In genomic region chr11:85695614-85696263, GRCm38 (mm10) we compare ENCODE assay signal across 10 mouse cellular contexts.
A peak's percentile ranks its signal among the peaks of the same experiment; 100 is the strongest.
DNase-seq lines count a peak whose midpoint lies in the region; ATAC-seq and TF ChIP-seq lines count a peak whose summit lies in the region.
"Had no signal": no experiment of that assay in that cellular context is flagged by ENCODE, and none has a peak within 500 bp of the region (broad histone marks: within the 10 kb centered on the region; RNA-seq: fewer than 3 reads in every experiment).

No protein-coding gene starts in this region.

- in situ Hi-C loops in Patski (cut with MboI; ENCODE audit: low pct_unique_long_range_greater_than_20kb): no loop called here

- ATAC-seq in Patski: no peak
- ATAC-seq in kidney, embryonic 16.5 days (ENCODE audit: low FRiP score, low TSS enrichment): no peak
- peak; percentile 61 for ATAC-seq in liver, embryonic 15.5 days (ENCODE audit: insufficient read depth)
- no peak for ATAC-seq in midbrain, embryonic 14.5 days (ENCODE audit: low FRiP score, low TSS enrichment)

- no peak for TF ChIP-seq CTCF in Patski (IDR thresholded peaks at IDR 0.05)

- 48% methylated on average over 16 of the region's 16 CpGs for WGBS in heart, embryonic 10.5 days
- WGBS in kidney, embryonic 16.5 days: 57% methylated on average over 16 of the region's 16 CpGs
- WGBS in liver, embryonic 15.5 days (ENCODE audit: insufficient replicate concordance): 71% methylated on average over 16 of the region's 16 CpGs
- WGBS in midbrain, embryonic 14.5 days: 71% methylated on average over 16 of the region's 16 CpGs

- peak overlapping the region; percentile 19; the same call in 1 of the 2 replicates for H3K4me3 ChIP-seq in heart, embryonic 10.5 days
- no peak overlapping the region for H3K4me3 ChIP-seq in kidney, embryonic 16.5 days (ENCODE audit: low read length)
- H3K4me3 ChIP-seq in liver, embryonic 15.5 days (replicated peaks): no peak overlapping the region
- no peak overlapping the region for H3K4me3 ChIP-seq in midbrain, embryonic 14.5 days (replicated peaks; ENCODE audit: low read depth, low read length)
- H3K4me3 ChIP-seq: midbrain, embryonic 12.5 days had no signal

- H3K4me1 ChIP-seq in heart, embryonic 10.5 days: peaks cover 65% of the 10 kb centered on the region
- peaks cover 68% of the 10 kb centered on the region for H3K4me1 ChIP-seq in kidney, embryonic 16.5 days (ENCODE audit: insufficient read depth, low read length)
- peaks cover 15% of the 10 kb centered on the region; the same call in 1 of the 2 replicates for H3K4me1 ChIP-seq in liver, embryonic 15.5 days (replicated peaks)
- H3K4me1 ChIP-seq in midbrain, embryonic 14.5 days (ENCODE audit: control insufficient read depth, insufficient read depth, low read length): 0 out of 2 replicates have a peak, but pooled peaks cover 5% of the 10 kb centered on the region

- H3K27me3 ChIP-seq in heart, embryonic 10.5 days (ENCODE audit: insufficient read depth, poor library complexity, severe bottlenecking): 0 out of 2 replicates have a peak, but pooled peaks cover 4% of the 10 kb centered on the region
- no peaks in the 10 kb centered on the region for H3K27me3 ChIP-seq in Patski
- H3K27me3 ChIP-seq in kidney, embryonic 16.5 days (ENCODE audit: insufficient read depth, low read length): peaks cover 14% of the 10 kb centered on the region; the same call in 1 of the 2 replicates
- H3K27me3 ChIP-seq in liver, embryonic 15.5 days: peaks cover 4% of the 10 kb centered on the region; the same call in 1 of the 2 replicates
- H3K27me3 ChIP-seq in midbrain, embryonic 14.5 days (ENCODE audit: control insufficient read depth, insufficient read depth, low read length): no peaks in the 10 kb centered on the region

- H3K9me3 ChIP-seq in heart, embryonic 10.5 days: no peaks in the 10 kb centered on the region
- no peaks in the 10 kb centered on the region for H3K9me3 ChIP-seq in kidney, embryonic 16.5 days (ENCODE audit: low read length)
- no peaks in the 10 kb centered on the region for H3K9me3 ChIP-seq in liver, embryonic 15.5 days (replicated peaks)
- no peaks in the 10 kb centered on the region for H3K9me3 ChIP-seq in midbrain, embryonic 14.5 days (ENCODE audit: control insufficient read depth, low read length)
- H3K9me3 ChIP-seq: midbrain, embryonic 12.5 days had no signal

- H3K9ac ChIP-seq in kidney, embryonic 16.5 days (replicated peaks; ENCODE audit: low read length): no peak overlapping the region
- no peak overlapping the region for H3K9ac ChIP-seq in liver, embryonic 15.5 days
- no peak overlapping the region for H3K9ac ChIP-seq in midbrain, embryonic 14.5 days (replicated peaks; ENCODE audit: low read length)
- H3K9ac ChIP-seq: midbrain, embryonic 12.5 days had no signal

- DNase-seq in heart, embryonic 10.5 days (ENCODE audit: low spot score): no peak
- DNase-seq in heart, postnatal 4 days: no peak
- peak; percentile 13 for DNase-seq in Patski (ENCODE audit: low read depth, low spot score)
- no peak for DNase-seq in layer of hippocampus, postnatal 10 days (ENCODE audit: low spot score in 2 of 2)
- no peak for DNase-seq in gastrocnemius, adult 18-20 months (ENCODE audit: low spot score)
- DNase-seq in midbrain, embryonic 14.5 days: no peak
- DNase-seq: cerebellum, adult 9-10 months had no signal

- H3K27ac ChIP-seq in heart, embryonic 10.5 days: peak overlapping the region; percentile 69
- H3K27ac ChIP-seq in kidney, embryonic 16.5 days (ENCODE audit: low read length): peak overlapping the region; percentile 67
- no peak overlapping the region for H3K27ac ChIP-seq in liver, embryonic 15.5 days (replicated peaks)
- no peak overlapping the region for H3K27ac ChIP-seq in midbrain, embryonic 14.5 days (replicated peaks; ENCODE audit: low read depth, low read length)
- H3K27ac ChIP-seq: midbrain, embryonic 12.5 days had no signal

- POLR2A ChIA-PET in Patski (lab: Charles Lee): interaction anchor here (1.0 kb wide), 1 partner anchor 40 kb away, joined by 3 read pairs; no protein-coding TSS in a partner anchor

- H3K36me3 ChIP-seq in heart, embryonic 10.5 days: no peaks in the 10 kb centered on the region
- no peaks in the 10 kb centered on the region for H3K36me3 ChIP-seq in kidney, embryonic 16.5 days (ENCODE audit: insufficient read depth, low read length)
- H3K36me3 ChIP-seq in liver, embryonic 15.5 days (replicated peaks): no peaks in the 10 kb centered on the region
- H3K36me3 ChIP-seq in midbrain, embryonic 14.5 days (ENCODE audit: control insufficient read depth, insufficient read depth, low read length): no peaks in the 10 kb centered on the region
- H3K36me3 ChIP-seq: midbrain, embryonic 12.5 days had no signal

- H3K4me2 ChIP-seq in kidney, embryonic 16.5 days (replicated peaks; ENCODE audit: low read depth, low read length): no peak overlapping the region
- peak overlapping the region; percentile 29 for H3K4me2 ChIP-seq in liver, embryonic 15.5 days
- no peak overlapping the region for H3K4me2 ChIP-seq in midbrain, embryonic 14.5 days (ENCODE audit: low read length)
- H3K4me2 ChIP-seq: midbrain, embryonic 12.5 days had no signal

- CTCF ChIA-PET in Patski (lab: Charles Lee): interaction anchor here (1.1 kb wide), 1 partner anchor 20 kb away, joined by 3 read pairs; no protein-coding TSS in a partner anchor

Comparison
In these comparisons a context has a peak if more than half of its experiments do, and no peak if none do; other contexts are left out.
1. H3K27ac ChIP-seq: peak in heart, embryonic 10.5 days (single experiment) and kidney, embryonic 16.5 days (single experiment); none in liver, embryonic 15.5 days (single experiment) and midbrain, embryonic 14.5 days (single experiment).